Mouse (Mus musculus) macrophage (primary cell): Measurements from ENCODE around the gene Gm49405. TPM values are rescaled to one million over a fixed set of nuclear protein-coding genes. Genes with fewer than 3 reads are reported as not detected.
"Not testable (repeated sequence)": the region's sequence is repeated elsewhere in the genome, so short reads cannot be mapped to it uniquely, and the experiment has no call there.

Experiments
- H3K27ac ChIP-seq: fragments of 350-480 bp; formaldehyde crosslinking; 2 replicates; pipeline ENCODE4 v1.9.0; 2021
- H3K36me3 ChIP-seq: fragments of 350-480 bp; formaldehyde crosslinking; 2 replicates; pipeline ENCODE4 v1.9.0; 2021; ENCODE audit errors: inconsistent target
- H3K4me3 ChIP-seq: fragments of 350-480 bp; formaldehyde crosslinking; 2 replicates; pipeline ENCODE4 v1.9.0; 2021; ENCODE audit errors: inconsistent target
- H3K79me2 ChIP-seq: fragments of 350-480 bp; formaldehyde crosslinking; 2 replicates; pipeline ENCODE4 v1.9.0; 2021; ENCODE audit errors: inconsistent target
- WGBS: methylation state at CpG from one replicate; pipeline ENCODE4 v1.1.7; 2026; ENCODE audit warnings: inconsistent platforms; ENCODE audit not compliant: missing documents; 5-methylcytosine and 5-hydroxymethylcytosine counted together
- polyA plus RNA-seq: library from polyadenylated mRNA; stranded (reverse); fragments of 250-400 nt; gene quantifications from 3 replicates; pipeline ENCODE4 v1.2.4, GENCODE M21; 2018; ENCODE audit warnings: inconsistent platforms

The Gm49405 gene
- polyA plus RNA-seq, 1 experiment from 2014 or later: 0.13 TPM

- H3K27ac ChIP-seq: no peak within 1 kb of the TSS
- H3K79me2 ChIP-seq: no peaks in the 10 kb centered on the region
- H3K4me3 ChIP-seq: no peak within 1 kb of the TSS
- WGBS: 93% methylated on average over 8 of the region's 9 CpGs
- H3K36me3 ChIP-seq: no peaks in the 10 kb centered on the region
Observed at GRCm38 (mm10) chr19:3972229-3972628, 28.2 kb upstream of the Gm49405 start, which contains the start of gene Aldh3b2. Gene Aldh3b2, plus strand, starts transcription at chr19:3972328.

DNA sequence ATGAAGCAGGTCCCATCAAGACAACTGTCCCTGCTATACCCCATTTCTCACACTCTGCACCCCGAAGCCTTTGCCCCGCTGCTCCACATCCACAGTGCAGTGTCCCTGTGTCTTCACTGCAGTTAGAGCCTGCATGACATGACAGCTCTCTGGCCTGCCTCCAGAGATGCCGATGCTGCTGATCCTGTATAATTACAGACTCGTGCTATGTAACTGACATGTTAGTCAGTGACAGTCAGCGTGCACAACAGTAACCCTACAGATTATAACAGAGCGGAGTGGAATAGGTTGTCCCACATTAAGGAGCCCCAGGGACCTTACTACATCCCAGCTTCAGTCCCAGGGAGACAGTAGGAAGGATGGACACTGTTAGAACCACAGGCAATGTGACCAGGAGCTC, 25.8 kb upstream of the Gm49405 start:
- H3K4me3 ChIP-seq, H3K36me3 ChIP-seq, H3K27ac ChIP-seq, H3K79me2 ChIP-seq: not testable (repeated sequence)
- 100% methylated on average over 4 of the region's 6 CpGs for WGBS

- no peak overlapping the region for H3K27ac ChIP-seq
- H3K36me3 ChIP-seq: no peaks in the 10 kb centered on the region
- no peaks in the 10 kb centered on the region for H3K79me2 ChIP-seq
- 100% methylated on average over 2 of the region's 2 CpGs for WGBS
- H3K4me3 ChIP-seq: no peak overlapping the region
Observed at GRCm38 (mm10) chr19:3975866-3976265, 24.6 kb upstream of the Gm49405 start.

DNA sequence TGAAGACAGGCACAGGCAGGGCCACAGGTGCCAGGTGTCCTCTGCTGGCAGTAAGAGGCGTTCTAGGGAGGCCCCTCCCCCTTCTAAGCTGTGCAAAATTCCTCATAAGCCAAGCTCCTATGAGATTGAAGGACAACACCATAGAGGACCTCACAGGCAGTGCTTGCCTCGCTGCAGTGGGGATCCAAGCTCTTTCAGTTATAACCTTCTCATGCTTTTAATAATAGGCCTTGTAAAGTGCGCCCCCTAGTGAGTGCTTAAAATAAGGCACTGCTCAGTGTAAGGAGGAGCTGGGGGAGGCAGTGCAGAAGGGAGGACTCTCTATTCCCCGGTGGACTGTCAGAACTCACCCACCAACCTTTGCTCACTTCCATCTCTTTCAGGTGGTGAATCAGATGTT, 20.1 kb upstream of the Gm49405 start:
- H3K27ac ChIP-seq: no peak overlapping the region
- WGBS: 17% methylated on average over 4 of the region's 4 CpGs
- no peaks in the 10 kb centered on the region for H3K79me2 ChIP-seq
- no peaks in the 10 kb centered on the region for H3K36me3 ChIP-seq
- no peak overlapping the region for H3K4me3 ChIP-seq

GRCm38 (mm10) chr19:3980917-3981316, 19.5 kb upstream of the Gm49405 start:
- H3K79me2 ChIP-seq: no peaks in the 10 kb centered on the region
- 87% methylated on average over 9 of the region's 9 CpGs for WGBS
- no peak overlapping the region for H3K4me3 ChIP-seq
- no peaks in the 10 kb centered on the region for H3K36me3 ChIP-seq
- no peak overlapping the region for H3K27ac ChIP-seq

DNA sequence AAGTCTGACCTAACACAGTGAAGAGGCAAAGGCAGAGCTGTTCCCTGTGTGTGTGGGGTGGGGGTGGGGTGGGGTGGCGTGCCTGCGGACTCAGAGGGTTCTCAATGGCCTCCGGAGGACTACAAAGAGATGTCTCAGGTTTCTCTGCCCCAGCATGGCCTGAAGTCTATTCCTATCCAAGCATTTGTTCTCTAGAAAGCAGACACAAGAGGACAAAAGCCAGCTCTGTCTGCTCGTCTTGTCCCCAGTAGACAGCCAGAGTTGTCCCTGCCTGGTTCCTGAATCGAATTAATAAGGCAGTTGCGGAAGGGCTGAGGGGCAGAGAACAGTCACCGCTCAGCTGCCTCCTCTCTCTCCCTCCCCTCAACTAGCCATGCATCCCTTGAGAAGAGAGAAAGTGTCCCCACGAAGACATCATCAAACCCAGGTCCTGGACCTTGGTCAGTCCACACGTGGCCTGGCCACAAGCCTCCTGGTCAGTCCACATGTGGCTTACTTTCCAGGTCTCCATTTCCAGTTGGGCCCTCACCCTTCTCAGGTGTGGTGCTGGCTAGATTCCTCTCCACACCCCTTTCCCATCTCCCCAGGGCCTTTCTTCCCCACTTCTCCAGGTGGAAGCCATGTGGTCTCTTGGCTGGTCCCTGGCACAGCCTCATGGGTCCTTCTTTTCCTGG, 16.8 kb upstream of the Gm49405 start:
- WGBS: 93% methylated on average over 9 of the region's 9 CpGs
- H3K4me3 ChIP-seq: no peak overlapping the region
- H3K79me2 ChIP-seq: no peaks in the 10 kb centered on the region
- H3K36me3 ChIP-seq: no peaks in the 10 kb centered on the region
- no peak overlapping the region for H3K27ac ChIP-seq

DNA sequence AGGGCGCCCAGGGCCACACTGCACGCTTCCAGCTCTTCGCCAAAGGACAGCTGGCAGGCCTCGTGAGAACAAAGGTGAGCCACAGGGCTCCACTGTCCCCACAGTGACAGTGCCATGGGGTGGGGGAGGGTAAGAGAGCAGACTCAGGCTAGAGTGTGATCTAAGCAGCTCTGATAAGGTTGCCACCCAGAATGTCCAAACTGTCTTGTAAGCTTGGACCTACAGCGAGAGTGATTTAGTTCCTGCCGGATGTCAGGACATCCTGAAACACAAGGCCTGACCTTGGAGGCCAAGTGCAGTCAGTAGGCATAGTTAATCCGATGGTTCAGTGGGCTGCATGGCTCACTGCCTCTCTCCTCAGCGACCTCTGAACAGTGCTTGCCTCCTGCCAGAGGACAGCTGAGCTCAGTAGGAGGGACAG, 15.2 kb upstream of the Gm49405 start:
- 69% methylated on average over 8 of the region's 8 CpGs for WGBS
- Histone ChIP-seq H3K36me3 (no peaks in the 10 kb centered on the region), H3K79me2 (no peaks in the 10 kb centered on the region), H3K4me3 (no peak overlapping the region), H3K27ac (no peak overlapping the region)

DNA sequence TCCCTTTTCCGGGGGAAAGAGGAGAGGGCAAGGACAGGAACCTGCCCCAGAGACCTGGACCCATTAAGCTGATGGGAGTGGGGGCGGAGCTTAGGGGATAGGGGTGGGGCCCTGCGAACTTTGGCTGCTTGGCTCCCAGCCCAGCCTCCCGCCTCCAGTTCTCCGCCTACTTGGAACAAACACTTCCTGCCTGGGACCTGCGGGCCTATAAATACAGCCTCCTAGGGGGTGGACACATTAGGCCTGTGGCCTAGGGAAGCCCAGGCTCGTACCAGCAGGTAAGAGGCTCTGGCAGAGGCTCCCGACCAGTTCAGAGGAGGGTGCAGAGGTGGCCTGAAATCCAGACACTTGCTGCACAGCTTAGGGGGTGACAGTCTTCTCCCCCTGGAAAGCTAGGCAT, 14.1 kb upstream of the Gm49405 start, which contains the start of gene Acy3:
TSS of gene Acy3 (plus strand) at position 237 of the 400 bp plus-strand sequence.
- Histone ChIP-seq H3K4me3 (no peak within 1 kb of the TSS), H3K27ac (no peak within 1 kb of the TSS), H3K79me2 (no peaks in the 10 kb centered on the region), H3K36me3 (no peaks in the 10 kb centered on the region)
- 48% methylated on average over 8 of the region's 8 CpGs for WGBS

DNA sequence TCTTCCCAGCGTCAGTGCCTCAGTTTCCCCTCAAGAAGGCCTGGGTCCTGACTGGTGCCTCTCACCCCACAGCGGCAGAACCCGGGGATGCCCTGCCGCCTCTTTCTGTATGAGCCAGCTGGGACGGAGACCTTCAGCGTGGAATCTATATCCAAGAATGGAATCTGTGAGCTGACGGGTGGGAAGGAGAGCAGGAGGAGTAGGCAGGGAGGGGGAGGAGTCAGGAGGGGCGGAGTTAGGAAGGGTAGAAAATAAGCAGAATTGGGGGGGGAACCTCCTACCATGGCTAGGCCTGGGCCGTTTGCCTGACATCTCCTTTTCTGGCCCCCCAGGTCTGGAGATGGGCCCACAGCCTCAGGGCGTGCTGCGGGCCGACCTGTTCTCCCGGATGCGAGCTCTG, 12.4 kb upstream of the Gm49405 start:
- Histone ChIP-seq H3K79me2 (no peaks in the 10 kb centered on the region), H3K27ac (no peak overlapping the region), H3K4me3 (no peak overlapping the region), H3K36me3 (no peaks in the 10 kb centered on the region)
- 95% methylated on average over 10 of the region's 14 CpGs for WGBS

GRCm38 (mm10) chr19:3988750-3989149, 11.7 kb upstream of the Gm49405 start:
- WGBS: 100% methylated on average over 4 of the region's 4 CpGs
- H3K27ac ChIP-seq: no peak overlapping the region
- no peaks in the 10 kb centered on the region for H3K79me2 ChIP-seq

GRCm38 (mm10) chr19:3990804-3991203, 9.6 kb upstream of the Gm49405 start:
- no peak overlapping the region for H3K27ac ChIP-seq
- 91% methylated on average over 6 of the region's 6 CpGs for WGBS
- H3K4me3 ChIP-seq: no peak overlapping the region
- no peaks in the 10 kb centered on the region for H3K79me2 ChIP-seq
- H3K36me3 ChIP-seq: no peaks in the 10 kb centered on the region

More at GRCm38 (mm10) chr19:3988750-3989149, 11.7 kb upstream of the Gm49405 start:
- H3K4me3 ChIP-seq: no peak overlapping the region
- H3K36me3 ChIP-seq: no peaks in the 10 kb centered on the region

DNA sequence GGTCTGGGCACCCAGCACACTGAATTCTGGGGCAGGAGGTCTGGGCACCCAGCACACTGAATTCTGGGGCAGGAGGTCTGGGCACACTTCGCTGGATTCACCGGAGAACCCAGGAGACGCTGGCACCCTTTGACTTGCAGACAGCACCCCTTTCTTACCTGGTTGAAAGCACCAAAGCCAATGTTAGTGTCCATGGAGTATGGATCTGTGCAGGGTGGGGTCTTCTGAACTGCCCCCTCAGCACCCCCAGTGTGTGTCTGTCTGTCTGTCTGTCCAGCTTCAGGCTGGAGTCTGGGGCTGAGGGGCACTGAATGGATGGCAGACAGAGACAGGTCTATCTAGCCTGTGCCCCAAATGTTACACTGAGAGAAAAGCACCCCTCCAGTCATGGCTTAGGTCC, 8.9 kb upstream of the Gm49405 start:
- Histone ChIP-seq H3K27ac (no peak overlapping the region), H3K79me2 (no peaks in the 10 kb centered on the region), H3K36me3 (no peaks in the 10 kb centered on the region), H3K4me3 (no peak overlapping the region)
- 93% methylated on average over 3 of the region's 3 CpGs for WGBS

- Histone ChIP-seq H3K27ac (no peak overlapping the region), H3K79me2 (no peaks in the 10 kb centered on the region), H3K36me3 (no peaks in the 10 kb centered on the region), H3K4me3 (no peak overlapping the region)
- 81% methylated on average over 3 of the region's 3 CpGs for WGBS
Observed at GRCm38 (mm10) chr19:3991966-3992365, 8.5 kb upstream of the Gm49405 start.

DNA sequence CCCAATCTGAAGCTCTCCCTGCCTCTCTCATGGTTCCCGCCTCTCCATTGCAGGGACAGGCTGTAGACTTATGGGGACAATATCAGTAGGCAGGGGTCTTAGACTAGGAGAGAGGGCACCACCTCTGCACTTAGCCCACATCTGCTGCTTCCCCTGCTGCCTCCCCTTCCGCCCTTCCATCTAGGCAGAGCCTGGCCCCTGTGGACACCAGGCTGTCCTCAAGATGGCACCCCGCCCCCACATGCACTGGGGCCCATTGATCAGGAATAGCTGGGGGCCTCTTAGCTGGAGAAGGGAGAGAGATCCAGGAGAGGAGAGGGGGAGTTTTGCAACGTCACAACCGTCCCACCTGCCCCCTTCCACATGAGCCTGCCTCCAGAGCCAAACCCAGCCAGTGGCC, 8.0 kb upstream of the Gm49405 start, which contains the start of gene Tbx10:
TSS of gene Tbx10 (plus strand) at position 337 of the 400 bp plus-strand sequence.
- Histone ChIP-seq H3K4me3 (no peak within 1 kb of the TSS), H3K79me2 (no peaks in the 10 kb centered on the region), H3K27ac (no peak within 1 kb of the TSS), H3K36me3 (no peaks in the 10 kb centered on the region)
- WGBS: 82% methylated on average over 5 of the region's 5 CpGs

DNA sequence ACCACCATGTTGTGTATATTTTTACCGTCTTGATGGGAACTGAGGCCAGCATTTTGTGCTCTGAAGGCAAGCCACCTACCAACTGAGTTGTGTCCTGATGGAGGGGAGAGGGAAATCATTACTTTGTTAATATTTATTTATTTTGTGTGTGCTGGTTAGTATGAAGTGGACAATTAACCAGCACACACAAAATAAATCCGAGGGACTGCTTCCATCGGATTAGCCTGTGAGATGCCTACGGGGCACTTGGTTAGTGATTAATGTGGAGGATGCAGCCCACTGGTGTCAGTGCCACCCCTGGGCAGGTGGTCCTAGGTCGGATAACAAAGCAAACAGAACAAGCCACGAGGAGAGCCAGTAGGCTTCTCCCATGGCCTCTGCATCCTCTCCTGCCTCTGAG, 5.5 kb upstream of the Gm49405 start:
- Histone ChIP-seq H3K27ac (no peak overlapping the region), H3K36me3 (no peaks in the 10 kb centered on the region), H3K79me2 (no peaks in the 10 kb centered on the region), H3K4me3 (no peak overlapping the region)
- WGBS: 91% methylated on average over 6 of the region's 6 CpGs

- 97% methylated on average over 3 of the region's 3 CpGs for WGBS
- H3K27ac ChIP-seq: no peak overlapping the region
- H3K4me3 ChIP-seq: no peak overlapping the region
- H3K79me2 ChIP-seq: no peaks in the 10 kb centered on the region
- no peaks in the 10 kb centered on the region for H3K36me3 ChIP-seq
Observed at GRCm38 (mm10) chr19:3995505-3995904, 4.9 kb upstream of the Gm49405 start.
